Mouse (Mus musculus) activated CD4-positive, CD25-positive, alpha-beta regulatory T cell (primary cell): ENCODE data around the gene Pla2r1. TPM values are rescaled to one million over a fixed set of nuclear protein-coding genes. Genes with fewer than 3 reads are reported as not detected.

ENCODE experiments used
- polyA plus RNA-seq, 2 experiments: library from polyadenylated mRNA; unstranded; fragments of 100-300 nt; shearing (Covaris generic); gene quantifications; one replicate each; pipeline ENCODE4 v1.2.1; 2017

Pla2r1 gene
- under 1 TPM in 1 of 2 experiments, not detected in 1; 0.57 TPM for polyA plus RNA-seq

DNA sequence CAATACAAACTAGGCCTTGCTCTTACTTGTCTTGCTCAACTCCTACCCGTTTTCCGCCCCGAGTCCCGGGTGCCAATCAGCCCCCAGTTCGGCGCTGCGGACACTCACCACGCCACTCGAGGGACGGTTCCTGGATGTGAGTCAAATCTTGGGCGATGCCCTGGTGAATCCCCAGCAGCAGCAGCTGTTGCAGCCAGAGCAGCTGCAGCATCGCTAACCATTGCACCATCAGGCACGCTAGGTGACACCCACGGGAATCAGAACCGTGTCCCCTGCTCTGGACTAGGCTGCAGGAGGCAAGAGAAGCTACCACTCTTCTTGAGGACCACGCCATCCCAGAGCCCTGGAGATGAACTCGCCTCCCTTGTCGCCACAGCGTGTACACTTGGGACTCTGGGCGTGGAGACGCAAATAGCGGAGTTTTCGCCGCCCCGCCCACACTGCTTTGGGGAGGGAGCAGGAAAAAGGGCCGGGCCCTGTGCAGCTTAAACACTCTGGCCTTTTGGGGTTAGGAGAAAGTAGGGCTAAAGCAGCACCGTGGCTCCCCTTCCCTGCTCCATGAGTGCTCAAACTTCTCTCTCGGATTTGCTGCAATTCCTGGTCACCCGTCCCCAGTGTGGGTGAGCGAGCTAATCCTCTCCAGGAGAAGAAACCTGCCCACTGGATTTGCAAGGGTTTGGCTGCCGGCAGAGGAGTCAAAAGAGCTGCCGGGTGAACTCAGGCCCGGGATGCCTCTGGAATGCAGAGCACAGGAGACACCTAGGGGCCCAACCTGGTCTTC, at the start of gene Pla2r1:
TSS of gene Pla2r1 (minus strand) at position 407 of the 781 bp plus-strand sequence.

DNA sequence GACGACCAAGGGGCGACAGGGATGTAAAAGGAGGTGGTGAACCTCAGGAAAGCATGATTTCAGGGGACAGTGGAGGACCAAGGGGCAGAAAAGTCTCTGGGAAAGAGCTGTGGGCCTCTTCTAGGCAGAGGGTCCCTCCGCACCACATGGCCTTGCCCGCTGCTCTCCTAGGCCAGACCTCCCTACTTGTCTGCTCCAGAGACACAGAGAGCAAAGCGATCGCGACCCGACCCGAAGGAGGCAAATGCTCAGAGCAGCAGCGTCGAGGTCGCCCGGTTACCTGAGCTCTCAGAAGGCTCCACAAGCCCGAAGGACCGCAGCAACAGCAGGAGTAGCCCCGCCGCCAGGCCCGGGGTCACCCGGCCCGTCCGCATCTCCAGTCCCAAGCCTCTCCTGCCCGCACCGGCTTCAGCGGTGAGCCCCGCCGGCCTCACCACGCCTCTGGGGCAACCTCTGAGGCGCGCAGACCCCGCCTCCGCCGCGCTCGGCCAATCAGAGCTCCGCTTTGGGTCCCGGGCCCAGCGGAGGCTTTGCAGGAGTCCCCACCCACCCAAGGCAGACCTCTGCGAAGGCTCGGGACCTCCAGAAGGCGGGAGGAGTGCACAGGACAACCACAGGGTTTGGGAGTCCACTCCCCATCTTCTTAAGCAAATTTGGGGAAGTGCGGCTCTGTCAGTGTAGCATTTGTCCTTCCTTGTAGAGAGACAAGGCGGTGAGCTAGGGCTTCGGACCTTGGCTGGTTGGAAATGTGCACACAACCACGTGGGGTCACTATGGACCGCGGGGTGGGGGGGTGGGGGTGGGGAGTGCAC, 170.0 kb downstream of the Pla2r1 start, which contains the start of gene Ly75:
TSS of gene Ly75 (minus strand) at position 446 of the 812 bp plus-strand sequence.

Other genes starting within 250 kb of the Pla2r1 start
- 10 to 100 TPM; 26.5 to 32.2 TPM for gene Ly75, start 170.0 kb downstream of the Pla2r1 start, polyA plus RNA-seq
- under 1 TPM in 1 of 2 experiments, not detected in 1; 0.41 TPM for gene Itgb6, start 169.3 kb upstream of the Pla2r1 start, polyA plus RNA-seq